Mouse (Mus musculus) limb, embryonic 15.5 days (tissue): ENCODE measurements around the gene Cbx8. TPM values are rescaled to one million over a fixed set of nuclear protein-coding genes. Genes with fewer than 3 reads are reported as not detected.

Experiments
- ATAC-seq: fragments of 200-750 bp; cut with Nextera tagmentation; 2 replicates; pipeline ENCODE4 v1.8.0; 2017; ENCODE audit warnings: low read depth, moderate TSS enrichment; ENCODE audit not compliant: insufficient number of reproducible peaks, low FRiP score, low TSS enrichment
- H3K27ac ChIP-seq: fragments of 300-500 bp; sonication (generic); 2 replicates; pipeline ENCODE4 v1.5.1; 2015; ENCODE audit warnings: moderate library complexity, mild to moderate bottlenecking, inconsistent platforms
- H3K27me3 ChIP-seq: fragments of 300-500 bp; sonication (generic); 2 replicates; pipeline ENCODE4 v1.6.1; 2015; ENCODE audit warnings: inconsistent platforms
- H3K36me3 ChIP-seq: fragments of 300-500 bp; sonication (generic); 2 replicates; pipeline ENCODE4 v1.6.1; 2015; ENCODE audit warnings: inconsistent platforms
- H3K4me1 ChIP-seq: fragments of 300-500 bp; sonication (generic); 2 replicates; pipeline ENCODE4 v1.6.1; 2015; ENCODE audit warnings: inconsistent platforms
- H3K4me2 ChIP-seq: fragments of 300-500 bp; sonication (generic); 2 replicates; pipeline ENCODE4 v1.6.1; 2015; ENCODE audit warnings: mild to moderate bottlenecking, inconsistent platforms
- H3K4me3 ChIP-seq: fragments of 300-500 bp; sonication (generic); 2 replicates; pipeline ENCODE4 v1.5.1; 2015; ENCODE audit warnings: mild to moderate bottlenecking, inconsistent platforms
- H3K9ac ChIP-seq: fragments of 300-500 bp; sonication (generic); 2 replicates; pipeline ENCODE4 v1.6.1; 2015; ENCODE audit warnings: inconsistent platforms
- H3K9me3 ChIP-seq: fragments of 300-500 bp; sonication (generic); 2 replicates; pipeline ENCODE4 v1.6.1; 2016; ENCODE audit warnings: inconsistent platforms
- WGBS: fragments of 180-500 bp; shearing (Covaris S2); methylation state at CpG from one replicate; pipeline ENCODE4 v1.1.7; 2015; 5-methylcytosine and 5-hydroxymethylcytosine counted together
- polyA plus RNA-seq: library from polyadenylated mRNA; unstranded; fragments of >200 nt; fragmentation: Nextera tagmentation; extraction: Ambion mirVana; gene quantifications from 2 replicates; pipeline ENCODE4 v1.2.1, GENCODE M21; 2015

Gene Cbx8
- polyA plus RNA-seq, 1 experiment from 2014 or later, result 9.6 TPM

DNA sequence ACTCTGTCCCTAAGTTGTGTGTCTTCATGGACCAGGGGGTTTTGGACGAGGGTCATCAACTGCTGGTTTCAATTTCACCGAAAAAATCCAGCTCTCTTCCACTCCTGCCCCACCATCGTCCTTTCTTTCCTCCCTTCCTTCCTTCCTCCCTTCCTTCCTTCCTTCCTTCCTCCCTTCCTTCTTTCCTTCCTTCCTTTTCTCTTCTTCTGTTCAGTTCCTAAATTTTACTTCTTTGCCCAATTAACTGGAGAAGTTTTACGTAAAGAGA, 2.4 kb upstream of the Cbx8 start:
- H3K4me1 ChIP-seq, result peaks cover 83% of the 10 kb centered on the region
- peaks cover 69% of the 10 kb centered on the region for H3K27me3 ChIP-seq
- H3K9me3 ChIP-seq, result no peaks in the 10 kb centered on the region
- ATAC-seq, result no peak
- peak overlapping the region; percentile 99 for H3K4me2 ChIP-seq
- peak overlapping the region; percentile 80 for H3K4me3 ChIP-seq
- H3K36me3 ChIP-seq, result peaks cover 8% of the 10 kb centered on the region
- WGBS, result 4% methylated on average over 4 of the region's 4 CpGs
- peak overlapping the region; percentile 89 for H3K27ac ChIP-seq
- H3K9ac ChIP-seq, result no peak overlapping the region

DNA sequence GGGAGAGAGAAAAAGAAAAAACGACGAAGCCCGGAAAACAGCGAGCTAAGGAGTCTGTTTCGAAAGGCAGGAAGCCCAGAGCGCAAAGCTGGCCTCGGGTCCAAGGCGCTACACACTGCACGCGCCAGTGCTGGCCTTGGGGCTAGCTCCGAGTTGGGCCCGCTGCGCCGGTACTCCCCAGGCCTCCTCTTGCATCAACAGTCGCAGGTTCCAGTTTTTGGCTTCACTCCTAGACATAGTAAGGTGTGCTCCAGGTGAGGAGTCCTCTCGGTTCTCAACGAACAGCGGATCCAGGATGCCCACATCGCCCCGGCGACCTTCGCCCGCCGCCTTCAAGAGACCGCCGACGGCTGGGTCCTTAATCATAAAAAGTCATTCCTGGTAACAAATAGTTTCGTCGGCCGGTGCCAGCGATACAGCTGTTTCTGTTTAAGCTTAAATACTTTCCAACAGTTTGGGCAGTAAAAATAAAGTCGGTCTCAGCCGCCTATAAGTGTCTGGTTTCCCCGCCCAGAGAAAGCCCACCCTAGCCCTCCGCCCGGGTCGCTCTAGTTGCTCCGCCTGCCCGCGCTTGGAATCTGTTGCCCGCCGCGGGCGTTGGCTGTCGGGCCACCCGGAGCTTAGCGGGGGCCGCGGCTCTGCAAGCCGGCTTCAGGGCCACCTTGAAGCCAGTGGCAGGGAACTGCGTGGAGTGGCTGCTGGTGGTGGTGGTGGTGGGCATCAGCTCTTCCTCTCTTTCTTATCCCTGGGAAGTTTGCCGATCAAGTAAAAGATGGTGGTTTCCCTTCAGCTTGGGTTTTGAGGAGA, 1.9 kb upstream of the Cbx8 start:
- H3K4me2 ChIP-seq, result peak overlapping the region; percentile 99
- under 1% methylated on average over 52 of the region's 52 CpGs for WGBS
- H3K27ac ChIP-seq, result peak overlapping the region; percentile 89
- peaks cover 66% of the 10 kb centered on the region for H3K27me3 ChIP-seq
- peaks cover 83% of the 10 kb centered on the region for H3K4me1 ChIP-seq
- no peak overlapping the region for H3K9ac ChIP-seq
- H3K9me3 ChIP-seq, result no peaks in the 10 kb centered on the region
- H3K36me3 ChIP-seq, result peaks cover 8% of the 10 kb centered on the region
- ATAC-seq, result no peak
- peak overlapping the region; percentile 80 for H3K4me3 ChIP-seq

DNA sequence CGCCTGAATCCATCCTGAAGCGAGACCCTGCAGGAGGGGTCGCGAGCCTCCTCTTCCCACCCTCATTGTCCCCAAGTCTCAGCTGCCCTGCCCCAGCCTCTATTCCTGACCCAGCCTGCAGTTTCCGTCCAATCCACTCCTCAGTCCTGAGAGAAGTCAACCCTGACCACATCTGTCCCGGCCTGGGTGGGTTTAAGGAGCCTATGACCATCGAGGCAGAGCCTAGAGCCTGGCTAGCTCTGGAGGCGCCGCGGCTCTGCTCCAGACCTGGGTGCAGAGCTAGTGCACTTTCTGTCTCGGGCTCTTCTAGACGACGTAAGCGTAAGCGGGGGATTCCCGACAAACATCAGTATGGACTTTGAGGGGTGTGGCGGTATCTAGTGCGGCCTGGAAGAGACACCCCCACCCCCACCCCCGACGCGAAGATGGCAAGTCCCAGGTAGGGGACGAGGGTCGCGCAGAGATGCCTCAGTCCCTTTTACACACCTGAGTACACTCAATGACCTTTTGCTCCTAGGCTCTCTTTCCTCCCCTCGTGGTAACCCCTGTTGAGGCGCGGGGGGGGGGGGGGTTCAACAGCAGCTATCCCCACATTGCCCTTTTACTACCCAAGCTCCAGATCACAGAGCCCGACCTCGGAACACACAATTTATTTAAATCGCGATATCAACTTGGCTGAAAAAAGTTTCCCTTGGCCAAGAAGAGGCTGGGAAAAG, 1.1 kb upstream of the Cbx8 start:
- H3K36me3 ChIP-seq, result peaks cover 8% of the 10 kb centered on the region
- H3K4me1 ChIP-seq, result peaks cover 83% of the 10 kb centered on the region
- no peak for ATAC-seq
- H3K4me2 ChIP-seq, result peak overlapping the region; percentile 99
- peaks cover 65% of the 10 kb centered on the region for H3K27me3 ChIP-seq
- H3K27ac ChIP-seq, result peak overlapping the region; percentile 89
- H3K4me3 ChIP-seq, result peak overlapping the region; percentile 80
- 0 out of 2 replicates have a peak overlapping the region, but pooled peaks have one; percentile 39 for H3K9ac ChIP-seq
- WGBS, result 1% methylated on average over 31 of the region's 31 CpGs
- no peaks in the 10 kb centered on the region for H3K9me3 ChIP-seq

DNA sequence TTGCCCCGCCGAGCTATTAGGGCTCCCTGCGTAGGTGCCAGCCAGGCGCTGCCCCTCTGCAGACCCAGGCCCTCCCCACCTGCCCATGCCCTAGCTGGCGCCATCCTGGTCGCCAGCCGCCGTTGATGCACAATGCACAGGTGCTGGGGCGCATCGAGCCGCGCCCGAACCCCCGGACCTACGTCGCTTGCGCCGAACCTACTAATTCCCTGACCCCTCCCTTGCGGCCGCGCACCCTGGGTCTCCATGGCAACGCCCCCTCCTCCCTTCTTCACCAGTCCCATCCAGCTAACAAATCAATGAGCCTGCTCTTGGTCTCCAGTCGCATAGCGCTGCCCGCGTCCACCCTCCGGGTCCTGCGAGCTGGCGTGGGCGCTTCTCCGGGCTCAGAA, 552 bp upstream of the Cbx8 start:
- Histone ChIP-seq H3K4me1 (peaks cover 79% of the 10 kb centered on the region), H3K9me3 (no peaks in the 10 kb centered on the region), H3K27me3 (peaks cover 65% of the 10 kb centered on the region), H3K36me3 (peaks cover 8% of the 10 kb centered on the region), H3K27ac (peak overlapping the region; percentile 89), H3K9ac (0 out of 2 replicates have a peak overlapping the region, but pooled peaks have one; percentile 39), H3K4me3 (peak overlapping the region; percentile 80), H3K4me2 (peak overlapping the region; percentile 99)
- WGBS, result 0% methylated on average over 31 of the region's 31 CpGs
- ATAC-seq, result peak; percentile 27

- H3K4me3 ChIP-seq, result peak overlapping the region; percentile 80
- peaks cover 86% of the 10 kb centered on the region for H3K4me1 ChIP-seq
- ATAC-seq, result no peak
Observed at GRCm38 (mm10) chr11:119039732-119040512, 847 bp downstream of the Cbx8 start.

GRCm38 (mm10) chr11:119038744-119039484, 1.9 kb downstream of the Cbx8 start:
- peaks cover 86% of the 10 kb centered on the region for H3K4me1 ChIP-seq
- H3K4me2 ChIP-seq, result no peak overlapping the region; the same call in 1 of the 2 replicates
- no peak overlapping the region for H3K27ac ChIP-seq
- no peak overlapping the region for H3K9ac ChIP-seq
- WGBS, result 53% methylated on average over 22 of the region's 22 CpGs
- H3K9me3 ChIP-seq, result no peaks in the 10 kb centered on the region
- H3K36me3 ChIP-seq, result peaks cover 8% of the 10 kb centered on the region
- H3K27me3 ChIP-seq, result peaks cover 67% of the 10 kb centered on the region
- H3K4me3 ChIP-seq, result no peak overlapping the region
- ATAC-seq, result no peak

More at GRCm38 (mm10) chr11:119039732-119040512, 847 bp downstream of the Cbx8 start:
- Histone ChIP-seq H3K4me2 (peak overlapping the region; percentile 99), H3K9me3 (no peaks in the 10 kb centered on the region), H3K27ac (peak overlapping the region; percentile 90; the same call in 1 of the 2 replicates), H3K27me3 (peaks cover 66% of the 10 kb centered on the region), H3K36me3 (peaks cover 8% of the 10 kb centered on the region), H3K9ac (peak overlapping the region; percentile 76)
- 9% methylated on average over 21 of the region's 21 CpGs for WGBS

GRCm38 (mm10) chr11:119037780-119038401, 2.9 kb downstream of the Cbx8 start:
- H3K9ac ChIP-seq, result no peak overlapping the region
- 23% methylated on average over 18 of the region's 18 CpGs for WGBS
- ATAC-seq, result no peak
- H3K9me3 ChIP-seq, result no peaks in the 10 kb centered on the region
- H3K4me1 ChIP-seq, result peaks cover 77% of the 10 kb centered on the region
- H3K4me2 ChIP-seq, result peak overlapping the region; percentile 95
- H3K4me3 ChIP-seq, result peak overlapping the region; percentile 47
- no peak overlapping the region for H3K27ac ChIP-seq
- H3K27me3 ChIP-seq, result peaks cover 63% of the 10 kb centered on the region
- H3K36me3 ChIP-seq, result peaks cover 8% of the 10 kb centered on the region

GRCm38 (mm10) chr11:119036934-119037779, 3.6 kb downstream of the Cbx8 start:
- Histone ChIP-seq H3K4me3 (peak overlapping the region; percentile 47), H3K4me2 (peak overlapping the region; percentile 95), H3K27me3 (peaks cover 59% of the 10 kb centered on the region), H3K9ac (peak overlapping the region; percentile 14), H3K36me3 (peaks cover 8% of the 10 kb centered on the region), H3K9me3 (no peaks in the 10 kb centered on the region), H3K4me1 (peaks cover 70% of the 10 kb centered on the region), H3K27ac (no peak overlapping the region)
- ATAC-seq, result no peak
- 5% methylated on average over 57 of the region's 57 CpGs for WGBS

DNA sequence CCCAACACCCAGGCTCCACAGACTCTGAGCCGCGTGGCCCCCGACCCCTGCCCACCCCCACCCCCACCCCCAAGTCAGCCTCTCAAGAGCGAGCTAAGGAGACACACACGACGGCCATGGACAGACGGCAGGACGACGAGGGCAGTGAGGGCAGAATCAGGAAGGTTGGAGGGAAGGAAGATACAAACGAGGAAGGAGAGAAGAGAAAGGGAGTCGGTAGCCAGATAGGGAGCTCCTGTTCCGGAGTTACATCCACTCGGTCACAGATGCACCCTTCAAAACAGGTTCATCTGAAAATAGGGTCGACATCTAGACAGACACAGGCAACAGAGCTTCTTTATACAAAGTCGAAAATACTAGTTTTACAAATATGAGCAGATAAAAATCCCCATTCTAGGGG, 4.3 kb downstream of the Cbx8 start:
- no peak overlapping the region for H3K27ac ChIP-seq
- no peak overlapping the region for H3K4me3 ChIP-seq
- no peak overlapping the region for H3K9ac ChIP-seq
- no peaks in the 10 kb centered on the region for H3K9me3 ChIP-seq
- H3K4me1 ChIP-seq, result peaks cover 63% of the 10 kb centered on the region
- H3K36me3 ChIP-seq, result peaks cover 11% of the 10 kb centered on the region
- H3K4me2 ChIP-seq, result 0 out of 2 replicates have a peak overlapping the region, but pooled peaks have one; percentile 95
- H3K27me3 ChIP-seq, result peaks cover 52% of the 10 kb centered on the region
- no peak for ATAC-seq
- 17% methylated on average over 15 of the region's 15 CpGs for WGBS

GRCm38 (mm10) chr11:119035686-119036165, 5.0 kb downstream of the Cbx8 start:
- Histone ChIP-seq H3K4me3 (no peak overlapping the region), H3K4me2 (no peak overlapping the region), H3K36me3 (peaks cover 14% of the 10 kb centered on the region), H3K9ac (no peak overlapping the region), H3K27me3 (peaks cover 49% of the 10 kb centered on the region), H3K27ac (no peak overlapping the region), H3K4me1 (peaks cover 59% of the 10 kb centered on the region), H3K9me3 (no peaks in the 10 kb centered on the region)
- ATAC-seq, result no peak
- 15% methylated on average over 21 of the region's 21 CpGs for WGBS
